Mouse (Mus musculus) liver, embryonic 14.5 days (tissue): ENCODE measurements at regions not wholly inside any gene's neighbourhood (a gene's known extent, or its start where the extent isn't known, plus 50 kb on each side); places are given as distances from the start of the nearest gene placed in this dataset.

Experiments
- ATAC-seq: fragments of 200-750 bp; cut with Nextera tagmentation; 2 replicates; pipeline ENCODE4 v1.8.0; 2017; ENCODE audit warnings: moderate number of reproducible peaks, mild to moderate bottlenecking, moderate library complexity; ENCODE audit not compliant: insufficient read depth
- DNase-seq, 3 experiments: peaks; one replicate each; pipeline ENCODE4 v3.0.0-alpha.2; 2012 to 2013; ENCODE audit warnings: low read depth in 3 of 3, low spot score in 3 of 3
- H3K27ac ChIP-seq: fragments of 300-500 bp; sonication (generic); 2 replicates; pipeline ENCODE4 v1.5.1; 2014; ENCODE audit warnings: moderate library complexity, mild to moderate bottlenecking, control low read depth, inconsistent platforms
- H3K27me3 ChIP-seq: fragments of 300-500 bp; sonication (generic); 2 replicates; pipeline ENCODE4 v1.6.1; 2014; ENCODE audit warnings: mild to moderate bottlenecking, low read length, moderate library complexity; ENCODE audit not compliant: control insufficient read depth, insufficient read depth
- H3K36me3 ChIP-seq: fragments of 300-500 bp; sonication (generic); replicated peaks from 2 replicates; pipeline ENCODE4 v1.6.1; 2014; ENCODE audit warnings: low read depth; ENCODE audit not compliant: control insufficient read depth, insufficient read depth
- H3K4me1 ChIP-seq, 2 experiments: fragments of 200-500 bp in 1 of 2; fragments of 300-500 bp in 1 of 2; sonication (generic) in 1 of 2; replicated peaks; 2 replicates each; pipeline ENCODE4 v1.6.1; 2012 to 2014; ENCODE audit warnings: antibody characterized with exemption in 1 of 2, inconsistent platforms in 1 of 2, low read length in 1 of 2; ENCODE audit not compliant: control insufficient read depth in 2 of 2, insufficient read depth in 2 of 2
- H3K4me2 ChIP-seq: fragments of 300-500 bp; sonication (generic); 2 replicates; pipeline ENCODE4 v1.6.1; 2014; ENCODE audit warnings: low read depth, mild to moderate bottlenecking, control low read depth, moderate library complexity
- H3K4me3 ChIP-seq, 2 experiments: fragments of 200-500 bp in 1 of 2; fragments of 300-500 bp in 1 of 2; sonication (generic) in 1 of 2; 2 replicates each; pipeline ENCODE4 v1.5.1; 2012 to 2014; ENCODE audit warnings: low read depth in 2 of 2, low read length in 2 of 2, mild to moderate bottlenecking in 2 of 2, control low read depth in 1 of 2, inconsistent platforms in 1 of 2, moderate library complexity in 1 of 2; ENCODE audit not compliant: insufficient read depth in 1 of 2
- H3K9ac ChIP-seq: fragments of 300-500 bp; sonication (generic); replicated peaks from 2 replicates; pipeline ENCODE4 v1.6.1; 2014; ENCODE audit warnings: mild to moderate bottlenecking, control low read depth, moderate library complexity
- H3K9me3 ChIP-seq: fragments of 300-500 bp; sonication (generic); 2 replicates; pipeline ENCODE4 v1.6.1; 2016; ENCODE audit warnings: low read length, mixed read lengths; ENCODE audit not compliant: control insufficient read depth
- CTCF ChIP-seq: IDR thresholded peaks from 2 replicates; pipeline ENCODE4 v1.5.1; 2016; ENCODE audit warnings: antibody characterized with exemption, low read depth, control low read depth
- EP300 ChIP-seq: IDR thresholded peaks from 2 replicates; pipeline ENCODE4 v1.6.1; 2016; ENCODE audit warnings: antibody characterized with exemption, low read depth
- WGBS: fragments of 180-500 bp; shearing (Covaris S2); extraction: QIAGEN DNeasy Blood & Tissue Kit; methylation state at CpG from one replicate; pipeline ENCODE4 v1.1.7; 2014; ENCODE audit not compliant: insufficient replicate concordance; 5-methylcytosine and 5-hydroxymethylcytosine counted together

- Histone ChIP-seq H3K9ac (no peak overlapping the region), H3K27me3 (no peaks in the 10 kb centered on the region), H3K4me3 (no peak overlapping the region), H3K9me3 (no peaks in the 10 kb centered on the region), H3K4me2 (no peak overlapping the region), H3K36me3 (no peaks in the 10 kb centered on the region), H3K4me1 (no peaks in the 10 kb centered on the region), H3K27ac (no peak overlapping the region)
- WGBS, result 52% methylated on average over 8 of the region's 8 CpGs
- ATAC-seq (no peak), DNase-seq (no peak)
- peak; percentile 65 for TF ChIP-seq CTCF
- TF ChIP-seq EP300, result no peak
Observed at GRCm38 (mm10) chr4:124110705-124111104, 192.9 kb upstream of the 4930535I16Rik start.

- H3K4me1 ChIP-seq, result no peaks in the 10 kb centered on the region
- H3K27ac ChIP-seq, result no peak overlapping the region
- H3K36me3 ChIP-seq, result no peaks in the 10 kb centered on the region
- ATAC-seq, result no peak
- 63% methylated on average over 3 of the region's 3 CpGs for WGBS
- H3K4me2 ChIP-seq, result no peak overlapping the region
- no peak for DNase-seq
- TF ChIP-seq CTCF, result no peak
- no peak for TF ChIP-seq EP300
- H3K4me3 ChIP-seq, result no peak overlapping the region
- H3K9ac ChIP-seq, result no peak overlapping the region
- H3K9me3 ChIP-seq, result no peaks in the 10 kb centered on the region
- no peaks in the 10 kb centered on the region for H3K27me3 ChIP-seq
Observed at GRCm38 (mm10) chr4:124109371-124109770, 191.5 kb upstream of the 4930535I16Rik start.

GRCm38 (mm10) chr4:124102684-124103083, 184.9 kb upstream of the 4930535I16Rik start:
- no peak overlapping the region for H3K4me2 ChIP-seq
- TF ChIP-seq EP300, result no peak
- peak; percentile 70 for TF ChIP-seq CTCF
- H3K4me1 ChIP-seq, result no peaks in the 10 kb centered on the region
- ATAC-seq (no peak), DNase-seq (no peak)
- H3K9ac ChIP-seq, result no peak overlapping the region
- no peak overlapping the region for H3K27ac ChIP-seq
- no peak overlapping the region for H3K4me3 ChIP-seq
- H3K36me3 ChIP-seq, result no peaks in the 10 kb centered on the region
- WGBS, result 25% methylated on average over 2 of the region's 2 CpGs
- no peaks in the 10 kb centered on the region for H3K27me3 ChIP-seq
- H3K9me3 ChIP-seq, result no peaks in the 10 kb centered on the region

GRCm38 (mm10) chr4:124086801-124087200, 169.0 kb upstream of the 4930535I16Rik start:
- H3K4me3 ChIP-seq, result no peak overlapping the region
- no peak for DNase-seq
- H3K9ac ChIP-seq, result no peak overlapping the region
- 76% methylated on average over 7 of the region's 7 CpGs for WGBS
- H3K27me3 ChIP-seq, result no peaks in the 10 kb centered on the region
- no peaks in the 10 kb centered on the region for H3K9me3 ChIP-seq
- TF ChIP-seq EP300 (no peak), CTCF (no peak)
- H3K36me3 ChIP-seq, result no peaks in the 10 kb centered on the region
- H3K4me1 ChIP-seq, result no peaks in the 10 kb centered on the region
- no peak for ATAC-seq
- H3K27ac ChIP-seq, result no peak overlapping the region
- H3K4me2 ChIP-seq, result no peak overlapping the region

GRCm38 (mm10) chr4:124086254-124086653, 168.4 kb upstream of the 4930535I16Rik start:
- H3K27ac ChIP-seq, result no peak overlapping the region
- no peaks in the 10 kb centered on the region for H3K4me1 ChIP-seq
- no peak for ATAC-seq
- no peaks in the 10 kb centered on the region for H3K9me3 ChIP-seq
- no peak overlapping the region for H3K4me2 ChIP-seq
- DNase-seq, result no peak
- no peak overlapping the region for H3K4me3 ChIP-seq
- no peaks in the 10 kb centered on the region for H3K36me3 ChIP-seq
- H3K9ac ChIP-seq, result no peak overlapping the region
- TF ChIP-seq EP300 (no peak), CTCF (no peak)
- WGBS, result 42% methylated on average over 7 of the region's 7 CpGs
- H3K27me3 ChIP-seq, result no peaks in the 10 kb centered on the region

GRCm38 (mm10) chr4:124079603-124080002, 161.8 kb upstream of the 4930535I16Rik start:
- H3K27me3 ChIP-seq, result no peaks in the 10 kb centered on the region
- H3K4me2 ChIP-seq, result peak overlapping the region; percentile 8; the same call in 1 of the 2 replicates
- ATAC-seq (peak; percentile 55), DNase-seq (no peak)
- H3K4me3 ChIP-seq, result no peak overlapping the region
- H3K36me3 ChIP-seq, result no peaks in the 10 kb centered on the region
- no peak overlapping the region for H3K9ac ChIP-seq
- H3K9me3 ChIP-seq, result no peaks in the 10 kb centered on the region
- 37% methylated on average over 3 of the region's 3 CpGs for WGBS
- 0 out of 4 replicates have a peak, but pooled peaks cover 0 to 5% of the 10 kb centered on the region in 2 experiments for H3K4me1 ChIP-seq
- TF ChIP-seq EP300 (no peak), CTCF (no peak)
- H3K27ac ChIP-seq, result no peak overlapping the region
